Mouse (Mus musculus) spleen, adult 2 months (tissue): ENCODE results near the gene Noxo1. TPM values are rescaled to one million over a fixed set of nuclear protein-coding genes. Genes with fewer than 3 reads are reported as not detected.

Source experiments
- DNase-seq, 2 experiments: peaks; one replicate each; pipeline versions ENCODE4 v3.0.0 to v3.0.0-alpha.2; 2012 to 2021; ENCODE audit warnings: low spot score in 2 of 2, low read depth in 1 of 2
- H3K27ac ChIP-seq: fragments of 200-500 bp; 2 replicates; pipeline ENCODE4 v1.5.1; 2012; ENCODE audit warnings: low read length, inconsistent platforms; ENCODE audit not compliant: insufficient read depth
- H3K27me3 ChIP-seq: fragments of 200-500 bp; 2 replicates; pipeline ENCODE4 v1.6.1; 2012; ENCODE audit warnings: mild to moderate bottlenecking, moderate library complexity, low read length, inconsistent platforms; ENCODE audit not compliant: control insufficient read depth, insufficient read depth
- H3K36me3 ChIP-seq: fragments of 200-500 bp; 2 replicates; pipeline ENCODE4 v1.6.1; 2012; ENCODE audit warnings: mild to moderate bottlenecking, low read length, inconsistent platforms; ENCODE audit not compliant: control insufficient read depth, insufficient read depth
- H3K4me1 ChIP-seq: fragments of 200-500 bp; 2 replicates; pipeline ENCODE4 v1.6.1; 2011; ENCODE audit warnings: inconsistent platforms; ENCODE audit not compliant: control insufficient read depth, insufficient read depth, insufficient read length
- H3K4me3 ChIP-seq: fragments of 200-500 bp; 2 replicates; pipeline ENCODE4 v1.5.1; 2011; ENCODE audit warnings: mild to moderate bottlenecking, inconsistent platforms; ENCODE audit not compliant: insufficient read depth, insufficient read length; ENCODE audit errors: extremely low read depth
- CTCF ChIP-seq: fragments of 200-500 bp; IDR thresholded peaks from 2 replicates; pipeline ENCODE4 v1.5.1; 2011; ENCODE audit warnings: mild to moderate bottlenecking, inconsistent platforms; ENCODE audit not compliant: insufficient read depth, insufficient read length, insufficient replicate concordance; ENCODE audit errors: extremely low read depth
- POLR2A ChIP-seq: fragments of 200-500 bp; IDR thresholded peaks from 2 replicates; pipeline ENCODE4 v1.6.1; 2011; ENCODE audit warnings: low read depth, low read length, inconsistent platforms
- WGBS: fragments of 180-500 bp; shearing (Covaris S2); methylation state at CpG from one replicate; pipeline ENCODE4 v1.1.7; 2018; 5-methylcytosine and 5-hydroxymethylcytosine counted together
- polyA plus RNA-seq: library from polyadenylated mRNA; depleted of rRNA; stranded (reverse); fragments of >200 nt; gene quantifications from 2 replicates; pipeline ENCODE4 v1.2.3, GENCODE M21; 2012; rRNA removed

Noxo1 gene
- polyA plus RNA-seq, result 6.8 and 7.5 TPM in 2 replicates

DNA sequence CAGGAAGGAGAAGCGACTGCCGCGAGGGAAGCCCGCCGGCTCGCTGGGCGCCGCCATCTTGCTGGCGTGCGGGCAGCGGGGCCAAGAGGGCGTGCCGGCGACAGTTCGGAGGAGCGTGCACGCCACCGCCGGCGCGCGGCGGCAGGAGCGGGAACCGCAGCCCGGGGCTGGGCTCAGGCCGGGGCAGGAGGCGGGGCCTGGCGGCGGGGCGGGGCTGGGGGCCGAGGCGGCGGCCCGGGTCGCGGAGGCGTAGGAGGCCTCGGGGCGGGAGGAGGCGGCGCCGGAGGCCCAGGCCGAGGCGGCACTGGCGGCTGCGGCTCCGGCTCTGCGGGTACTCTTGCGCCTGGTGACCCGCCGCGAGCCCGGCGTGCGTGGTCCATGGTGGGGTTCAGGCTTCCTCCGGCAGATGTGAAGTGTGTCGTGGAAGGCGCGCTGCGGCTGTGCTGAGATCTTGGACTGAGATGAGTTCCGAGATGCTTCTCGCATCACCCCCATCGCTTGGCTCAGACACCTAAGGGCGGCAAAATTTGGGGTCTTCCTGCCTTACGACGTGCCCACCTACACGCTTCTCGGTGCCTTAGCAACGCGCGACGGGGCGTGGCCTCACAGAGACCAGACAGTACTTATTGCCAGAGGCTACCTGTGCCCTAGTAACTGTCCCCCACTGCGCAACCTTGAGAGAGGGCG lies at the start of gene Noxo1, which contains the start of gene Gfer:
Gene Noxo1, plus strand, starts transcription at position 224 of the 687 bp plus-strand sequence.
Gene Gfer, minus strand, starts transcription at position 146 of the 687 bp plus-strand sequence.
- Histone ChIP-seq H3K4me1 (no peaks in the 10 kb centered on the region; the same call in none of the 2 replicates), H3K4me3 (peak within 1 kb of the TSS; percentile 95), H3K27ac (peak within 1 kb of the TSS; percentile 75), H3K36me3 (peaks cover 2% of the 10 kb centered on the region; the same call in 1 of the 2 replicates), H3K27me3 (no peaks in the 10 kb centered on the region)
- DNase-seq, result peak; percentile 41 to 82
- TF ChIP-seq POLR2A, result no peak; the same call in 1 of the 2 replicates
- peak; percentile 25; the same call in 1 of the 2 replicates for TF ChIP-seq CTCF
- WGBS, result under 1% methylated on average over 71 of the region's 76 CpGs

- WGBS, result 84% methylated on average over 4 of the region's 4 CpGs
These were observed 49.7 kb upstream of the Noxo1 start for GRCm38 (mm10) chr17:24646381-24646780.

GRCm38 (mm10) chr17:24647493-24647892 lies 48.5 kb upstream of the Noxo1 start:
- Histone ChIP-seq H3K36me3 (no peaks in the 10 kb centered on the region), H3K4me1 (peaks cover 4% of the 10 kb centered on the region), H3K27ac (no peak overlapping the region; the same call in 1 of the 2 replicates), H3K4me3 (no peak overlapping the region), H3K27me3 (peaks cover 8% of the 10 kb centered on the region)
- no peak for TF ChIP-seq POLR2A
- TF ChIP-seq CTCF, result no peak
- no peak for DNase-seq
- 88% methylated on average over 11 of the region's 11 CpGs for WGBS

More at GRCm38 (mm10) chr17:24646381-24646780, 49.7 kb upstream of the Noxo1 start:
- no peak overlapping the region for H3K27ac ChIP-seq
- no peak overlapping the region for H3K4me3 ChIP-seq
- DNase-seq, result no peak
- no peak for TF ChIP-seq CTCF
- no peak for TF ChIP-seq POLR2A
- peaks cover 8% of the 10 kb centered on the region for H3K27me3 ChIP-seq
- H3K36me3 ChIP-seq, result no peaks in the 10 kb centered on the region
- peaks cover 4% of the 10 kb centered on the region for H3K4me1 ChIP-seq

DNA sequence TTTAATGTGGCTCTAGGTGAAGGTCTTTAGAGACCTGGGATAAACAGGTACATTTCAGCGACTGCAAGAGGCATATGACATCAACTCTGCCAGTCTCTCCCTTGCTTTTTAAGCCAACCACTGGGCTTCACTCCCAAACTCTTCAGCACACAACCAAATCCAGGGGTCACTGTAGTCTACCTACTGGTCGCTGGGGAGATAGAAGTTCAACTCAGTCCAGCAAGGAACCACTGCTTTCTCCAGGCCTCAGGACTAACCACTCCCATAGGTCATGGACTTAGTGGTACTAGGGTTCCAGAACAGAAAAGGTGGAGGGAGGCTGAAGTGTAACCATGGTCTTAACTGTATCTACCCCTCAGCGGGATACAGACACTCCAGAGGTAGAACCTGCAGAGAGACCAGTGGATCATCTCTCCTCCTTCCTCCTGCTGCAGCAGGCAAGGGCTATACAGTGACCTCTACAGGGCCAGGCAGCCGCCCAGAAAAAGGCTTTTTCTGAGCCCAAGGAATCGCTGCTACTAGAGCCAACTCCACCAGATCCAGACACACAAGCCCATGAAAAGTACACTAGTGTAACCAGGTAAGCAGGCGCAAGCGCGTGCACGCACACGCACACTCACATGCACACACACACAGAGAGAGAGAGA lies 47.2 kb upstream of the Noxo1 start:
- no peak for DNase-seq
- no peak overlapping the region for H3K4me3 ChIP-seq
- peaks cover 8% of the 10 kb centered on the region for H3K27me3 ChIP-seq
- no peaks in the 10 kb centered on the region for H3K36me3 ChIP-seq
- WGBS, result 78% methylated on average over 10 of the region's 10 CpGs
- peaks cover 4% of the 10 kb centered on the region for H3K4me1 ChIP-seq
- no peak for TF ChIP-seq POLR2A
- no peak for TF ChIP-seq CTCF
- H3K27ac ChIP-seq, result no peak overlapping the region; the same call in 1 of the 2 replicates

DNA sequence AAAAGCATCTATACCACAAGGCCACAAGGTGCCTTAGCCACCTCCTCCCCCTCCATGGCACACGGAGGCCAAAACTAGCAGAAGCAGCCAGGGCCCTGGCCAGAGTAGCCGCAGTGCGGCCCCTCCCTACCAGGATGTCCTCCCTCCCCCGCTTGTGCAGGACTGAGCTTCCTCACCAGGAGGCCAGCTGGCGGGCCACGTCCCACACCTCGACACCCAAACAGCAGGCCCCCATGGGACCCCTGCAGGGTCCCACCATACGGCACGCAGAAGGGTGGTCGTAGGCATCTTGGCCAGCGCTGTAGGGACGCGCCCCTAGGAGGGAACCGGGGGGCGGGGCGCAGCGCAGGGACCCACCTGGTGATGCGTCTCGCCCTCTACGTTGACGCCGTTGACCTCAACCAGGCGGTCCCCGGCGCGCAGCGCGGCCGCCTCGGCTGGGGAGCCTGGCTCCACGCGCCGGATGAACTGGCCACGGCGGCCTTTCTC lies 46.4 kb upstream of the Noxo1 start:
- DNase-seq, result no peak

DNA sequence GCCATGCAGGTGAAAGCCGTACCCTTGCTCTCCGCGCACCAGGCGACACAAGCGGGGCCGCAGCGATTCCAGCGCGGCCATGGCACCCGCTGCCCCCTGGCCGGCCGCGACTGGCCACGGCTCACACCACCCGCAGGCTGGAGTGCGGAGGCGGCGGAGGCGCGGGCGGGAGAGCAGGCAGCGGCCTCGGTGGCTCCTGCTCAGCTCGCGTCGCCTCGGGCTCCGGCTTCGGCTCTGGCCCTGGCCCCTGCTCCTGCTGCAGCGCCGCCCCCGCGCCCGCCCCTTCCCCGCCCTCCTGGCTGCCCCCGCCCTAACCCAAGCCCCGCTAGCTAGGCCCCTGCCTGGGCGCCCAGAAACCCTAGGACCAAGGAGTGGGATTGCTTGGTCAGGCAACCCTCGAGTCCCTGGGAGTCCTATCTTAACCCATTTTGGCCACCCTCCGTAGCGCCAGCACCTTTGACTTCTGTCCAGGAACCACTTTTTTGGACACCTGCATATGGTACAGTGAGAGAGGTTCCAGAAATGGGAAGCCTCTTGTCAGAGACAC lies 45.9 kb upstream of the Noxo1 start, which contains the start of gene Slc9a3r2:
Gene Slc9a3r2, minus strand, starts transcription at position 258 of the 547 bp plus-strand sequence.
- no peak for DNase-seq
- Histone ChIP-seq H3K27me3 (peaks cover 8% of the 10 kb centered on the region), H3K4me1 (peaks cover 4% of the 10 kb centered on the region), H3K4me3 (peak within 1 kb of the TSS; percentile 52), H3K36me3 (no peaks in the 10 kb centered on the region), H3K27ac (peak within 1 kb of the TSS; percentile 49)
- TF ChIP-seq POLR2A (no peak), CTCF (no peak)
- WGBS, result 1% methylated on average over 36 of the region's 41 CpGs

More for the DNA sequence above, 46.4 kb upstream of the Noxo1 start:
- no peak for TF ChIP-seq POLR2A
- no peak for TF ChIP-seq CTCF
- H3K27ac ChIP-seq, result peak overlapping the region; percentile 49
- 1% methylated on average over 35 of the region's 35 CpGs for WGBS
- peaks cover 8% of the 10 kb centered on the region for H3K27me3 ChIP-seq
- H3K4me1 ChIP-seq, result peaks cover 4% of the 10 kb centered on the region
- H3K4me3 ChIP-seq, result peak overlapping the region; percentile 52
- no peaks in the 10 kb centered on the region for H3K36me3 ChIP-seq

GRCm38 (mm10) chr17:24650766-24651165 lies 45.3 kb upstream of the Noxo1 start:
- no peaks in the 10 kb centered on the region for H3K36me3 ChIP-seq
- DNase-seq, result no peak
- peaks cover 8% of the 10 kb centered on the region for H3K27me3 ChIP-seq
- WGBS, result 88% methylated on average over 4 of the region's 4 CpGs
- H3K4me1 ChIP-seq, result peaks cover 4% of the 10 kb centered on the region
- no peak overlapping the region for H3K4me3 ChIP-seq
- no peak for TF ChIP-seq POLR2A
- TF ChIP-seq CTCF, result no peak
- 0 out of 2 replicates have a peak overlapping the region, but pooled peaks have one; percentile 6 for H3K27ac ChIP-seq
